Mouse (Mus musculus) heart, adult 2 months (tissue): ENCODE data around the gene Mrps34. TPM values are rescaled to one million over a fixed set of nuclear protein-coding genes. Genes with fewer than 3 reads are reported as not detected.

ENCODE experiments used
- DNase-seq, 2 experiments: peaks; one replicate each; pipeline ENCODE4 v3.0.0; 2021
- H3K27ac ChIP-seq: fragments of 200-600 bp; 2 replicates; pipeline ENCODE4 v1.8.1; 2022
- H3K27me3 ChIP-seq: fragments of 200-500 bp; 2 replicates; pipeline ENCODE4 v1.6.1; 2012; ENCODE audit warnings: mild to moderate bottlenecking, low read length, inconsistent platforms, mixed read lengths; ENCODE audit not compliant: control insufficient read depth, insufficient read depth
- H3K36me3 ChIP-seq: fragments of 200-500 bp; 2 replicates; pipeline ENCODE4 v1.6.1; 2012; ENCODE audit warnings: low read length, inconsistent platforms; ENCODE audit not compliant: control insufficient read depth, insufficient read depth
- H3K4me1 ChIP-seq: fragments of 200-500 bp; 2 replicates; pipeline ENCODE4 v1.6.1; 2011; ENCODE audit warnings: low read length; ENCODE audit not compliant: control insufficient read depth, insufficient read depth
- H3K4me3 ChIP-seq: fragments of 200-600 bp; 2 replicates; pipeline ENCODE4 v1.8.1; 2022
- H3K79me2 ChIP-seq: fragments of 200-500 bp; replicated peaks from 2 replicates; pipeline ENCODE4 v1.6.1; 2012; ENCODE audit warnings: mild to moderate bottlenecking, inconsistent platforms, low read length, moderate library complexity, mixed read lengths; ENCODE audit not compliant: control insufficient read depth, insufficient read depth
- H3K9ac ChIP-seq: fragments of 200-500 bp; 2 replicates; pipeline ENCODE4 v1.6.1; 2012; ENCODE audit warnings: low read depth, mild to moderate bottlenecking, control low read depth, inconsistent platforms, low read length, mixed read lengths
- CTCF ChIP-seq: fragments of 200-600 bp; IDR thresholded peaks from 2 replicates; pipeline ENCODE4 v1.8.1; 2022; ENCODE audit warnings: antibody characterized with exemption, mild to moderate bottlenecking, moderate library complexity
- EP300 ChIP-seq: fragments of 200-500 bp; IDR thresholded peaks from 2 replicates; pipeline ENCODE4 v1.6.1; 2011; ENCODE audit warnings: low read depth, low read length, control low read depth; ENCODE audit not compliant: insufficient read depth
- POLR2A ChIP-seq: fragments of 200-500 bp; IDR thresholded peaks from 2 replicates; pipeline ENCODE4 v1.6.1; 2011; ENCODE audit warnings: mild to moderate bottlenecking, low read depth, low read length, control low read depth; ENCODE audit not compliant: insufficient read depth
- WGBS: fragments of 180-500 bp; shearing (Covaris S2); methylation state at CpG from one replicate; pipeline ENCODE4 v1.1.7; 2018; 5-methylcytosine and 5-hydroxymethylcytosine counted together
- intact Hi-C: fragments of 180-260 bp; cut with DNase I; formaldehyde crosslinking; loops from one replicate; pipeline ENCODE4 v1.15.1; 2025
- polyA plus RNA-seq: library from polyadenylated mRNA; depleted of rRNA; stranded (reverse); fragments of >200 nt; gene quantifications from 2 replicates; pipeline ENCODE4 v1.2.3, GENCODE M21; 2012
- total RNA-seq, 2 experiments: library from RNA; stranded (reverse); gene quantifications; 2 replicates each; pipeline ENCODE4 v1.2.3; 2021

Gene Mrps34
- total and polyA plus RNA-seq, 3 experiments = 95.6 to 133 (median 102) TPM

DNA sequence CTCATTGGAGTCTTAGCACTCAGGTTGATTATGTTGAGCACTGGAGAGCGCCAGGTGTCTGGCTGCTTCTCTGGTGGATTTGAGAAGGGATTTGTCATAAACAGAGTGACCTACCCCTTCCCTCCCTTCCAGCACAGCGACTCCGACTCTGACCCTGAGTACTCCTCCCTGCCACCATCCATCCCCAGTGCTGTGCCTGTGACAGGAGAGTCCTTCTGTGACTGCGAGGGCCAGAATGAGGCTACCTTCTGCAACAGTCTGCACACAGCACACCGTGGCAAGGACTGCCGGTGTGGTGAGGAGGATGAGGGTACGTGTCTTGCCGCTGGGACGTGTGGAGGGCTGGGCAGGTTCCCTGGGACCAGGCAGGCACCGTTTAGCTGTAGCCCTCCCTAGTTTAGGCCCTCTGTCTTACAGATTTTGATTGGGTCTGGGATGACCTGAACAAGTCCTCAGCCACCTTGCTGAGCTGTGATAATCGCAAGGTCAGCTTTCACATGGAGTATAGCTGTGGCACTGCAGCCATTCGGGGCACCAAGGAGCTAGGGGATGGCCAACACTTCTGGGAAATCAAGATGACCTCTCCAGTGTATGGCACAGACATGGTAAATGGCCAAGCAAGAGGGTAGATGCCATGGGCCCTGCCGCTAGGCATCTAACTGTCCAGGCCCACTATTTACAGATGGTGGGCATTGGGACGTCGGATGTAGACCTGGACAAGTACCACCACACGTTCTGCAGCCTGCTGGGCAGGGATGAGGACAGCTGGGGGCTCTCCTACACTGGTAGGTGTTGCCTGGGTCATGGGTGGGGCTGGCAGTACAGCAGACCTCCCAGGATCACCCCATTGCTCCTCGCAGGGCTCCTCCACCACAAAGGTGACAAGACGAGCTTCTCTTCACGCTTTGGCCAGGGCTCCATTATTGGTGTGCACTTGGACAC is 4.5 kb upstream of the Mrps34 start:
- Histone ChIP-seq H3K4me1 (peaks cover 9% of the 10 kb centered on the region), H3K9ac (no peak overlapping the region), H3K4me3 (no peak overlapping the region), H3K27ac (no peak overlapping the region), H3K79me2 (no peaks in the 10 kb centered on the region), H3K36me3 (no peaks in the 10 kb centered on the region), H3K27me3 (no peaks in the 10 kb centered on the region)
- DNase-seq = no peak
- intact Hi-C loops = no loop called here
- WGBS = 85% methylated on average over 19 of the region's 19 CpGs
- TF ChIP-seq POLR2A = peak; percentile 44
- 0 out of 2 replicates have a peak, but pooled peaks have one; percentile 6 for TF ChIP-seq EP300
- no peak for TF ChIP-seq CTCF

DNA sequence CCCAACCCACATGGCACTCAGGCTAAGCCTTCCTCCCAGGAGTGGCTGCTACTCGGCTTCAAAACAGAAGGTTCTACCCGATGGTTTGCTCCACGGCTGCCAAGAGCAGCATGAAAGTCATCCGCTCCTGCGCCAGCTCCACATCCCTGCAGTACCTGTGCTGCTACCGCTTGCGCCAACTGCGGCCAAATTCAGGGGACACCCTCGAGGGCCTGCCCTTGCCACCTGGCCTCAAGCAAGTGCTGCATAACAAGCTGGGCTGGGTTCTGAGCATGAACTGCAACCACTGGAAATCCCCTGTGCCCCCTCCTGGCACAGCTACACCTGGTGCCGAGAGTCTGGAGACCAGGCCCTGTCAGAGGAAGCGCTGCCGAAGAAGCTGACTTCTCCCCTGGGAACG is 3.6 kb upstream of the Mrps34 start:
- 71% methylated on average over 13 of the region's 13 CpGs for WGBS
- H3K9ac ChIP-seq = no peak overlapping the region
- DNase-seq = no peak
- intact Hi-C loops = no loop called here
- TF ChIP-seq EP300 = no peak
- no peak for TF ChIP-seq CTCF
- TF ChIP-seq POLR2A = no peak
- H3K4me3 ChIP-seq = no peak overlapping the region
- H3K79me2 ChIP-seq = no peaks in the 10 kb centered on the region
- H3K4me1 ChIP-seq = peaks cover 7% of the 10 kb centered on the region; the same call in 1 of the 2 replicates
- no peak overlapping the region for H3K27ac ChIP-seq
- H3K36me3 ChIP-seq = no peaks in the 10 kb centered on the region
- no peaks in the 10 kb centered on the region for H3K27me3 ChIP-seq

- Histone ChIP-seq H3K9ac (no peak overlapping the region), H3K36me3 (no peaks in the 10 kb centered on the region), H3K27ac (no peak overlapping the region), H3K79me2 (no peaks in the 10 kb centered on the region), H3K4me3 (no peak overlapping the region), H3K27me3 (no peaks in the 10 kb centered on the region), H3K4me1 (peaks cover 5% of the 10 kb centered on the region; the same call in 1 of the 2 replicates)
- intact Hi-C loops = no loop called here
- TF ChIP-seq EP300 (no peak), POLR2A (no peak), CTCF (no peak)
- no peak for DNase-seq
- WGBS = 84% methylated on average over 12 of the region's 12 CpGs
Measured at GRCm38 (mm10) chr17:24892785-24893184, 2.1 kb upstream of the Mrps34 start.

DNA sequence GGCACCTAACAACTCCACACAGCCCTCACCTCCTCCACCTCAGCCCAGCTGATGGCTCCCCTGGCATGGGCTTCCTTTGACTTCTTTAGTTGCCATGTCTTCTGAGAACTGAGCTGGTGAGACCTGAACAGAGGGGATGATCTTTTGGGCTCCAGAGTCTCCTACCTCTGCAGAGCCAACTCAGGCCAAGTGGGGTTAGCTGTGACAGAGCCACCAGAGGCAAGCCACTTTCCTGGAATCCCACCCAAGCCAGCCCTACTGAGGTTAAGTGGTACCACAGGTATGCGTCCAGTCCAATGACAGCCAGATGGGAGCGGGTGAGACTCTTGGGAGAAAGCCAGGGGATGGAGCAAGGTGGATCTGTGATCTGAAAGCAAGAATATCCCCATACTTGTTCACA is 1.6 kb upstream of the Mrps34 start:
- Histone ChIP-seq H3K36me3 (no peaks in the 10 kb centered on the region), H3K4me3 (no peak overlapping the region), H3K27me3 (no peaks in the 10 kb centered on the region), H3K79me2 (no peaks in the 10 kb centered on the region), H3K4me1 (peaks cover 4% of the 10 kb centered on the region; the same call in 1 of the 2 replicates), H3K27ac (no peak overlapping the region), H3K9ac (no peak overlapping the region)
- no peak for TF ChIP-seq EP300
- no peak for TF ChIP-seq CTCF
- no peak for TF ChIP-seq POLR2A
- WGBS = 94% methylated on average over 2 of the region's 2 CpGs
- intact Hi-C loops = no loop called here
- no peak for DNase-seq

DNA sequence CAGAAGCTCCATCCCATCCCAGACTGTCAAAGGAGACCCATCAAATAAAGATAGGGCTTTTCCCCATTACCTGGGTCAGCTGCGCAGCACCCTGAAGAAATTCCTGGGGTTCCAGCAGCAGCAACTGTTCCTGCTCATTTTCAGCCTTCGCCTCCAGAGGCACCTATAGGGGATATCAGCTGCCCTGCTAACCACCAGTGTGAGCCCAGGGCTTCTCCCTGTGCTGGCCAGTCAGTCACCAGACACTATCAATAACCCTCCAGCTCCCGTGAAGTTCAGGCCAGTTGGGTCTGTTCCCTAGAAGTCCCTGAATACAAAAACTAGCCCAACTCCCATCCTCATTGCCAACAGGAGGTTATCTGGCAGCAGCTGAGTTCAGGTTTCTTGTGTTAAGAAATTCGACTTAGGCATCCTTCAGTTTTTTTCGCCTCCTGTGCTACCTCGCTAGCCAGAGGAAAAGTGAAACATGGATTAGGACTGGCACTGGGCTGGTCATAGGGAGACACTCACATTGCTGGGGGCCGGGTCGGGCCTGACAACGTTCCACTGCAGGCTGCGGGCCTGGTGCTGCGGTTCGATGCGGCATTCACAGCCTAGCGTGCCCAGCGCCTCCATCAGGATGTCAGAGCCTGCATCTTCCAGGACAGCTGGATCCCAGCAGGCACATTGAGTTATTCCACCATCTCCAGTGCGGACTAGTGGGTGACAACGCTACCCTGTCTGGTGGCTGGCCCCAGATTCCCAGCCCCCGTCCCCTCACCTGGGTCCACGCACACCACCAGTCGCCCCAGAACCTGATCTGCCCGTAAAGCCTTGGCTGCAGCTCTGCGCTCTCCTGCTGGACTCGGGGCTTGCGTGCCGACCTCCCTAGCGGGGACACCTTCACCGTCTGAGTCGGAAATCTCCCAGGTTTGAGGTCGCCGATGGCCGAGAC is 588 bp upstream of the Mrps34 start:
- Histone ChIP-seq H3K36me3 (no peaks in the 10 kb centered on the region), H3K79me2 (no peaks in the 10 kb centered on the region), H3K4me3 (peak overlapping the region; percentile 93), H3K27me3 (no peaks in the 10 kb centered on the region), H3K9ac (peak overlapping the region; percentile 94), H3K27ac (peak overlapping the region; percentile 92), H3K4me1 (peaks cover 3% of the 10 kb centered on the region)
- no peak for DNase-seq
- 10% methylated on average over 31 of the region's 31 CpGs for WGBS
- intact Hi-C loops = no loop called here
- TF ChIP-seq CTCF (no peak), EP300 (no peak), POLR2A (no peak)
